Mouse (Mus musculus) liver, embryonic 13.5 days (tissue): ENCODE data around the gene Pomt2. TPM values are rescaled to one million over a fixed set of nuclear protein-coding genes. Genes with fewer than 3 reads are reported as not detected.
A peak's percentile ranks its signal among the peaks of the same experiment; 100 is the strongest.

Experiments
- ATAC-seq: fragments of 200-750 bp; cut with Nextera tagmentation; 2 replicates; pipeline ENCODE4 v1.8.0; 2017; ENCODE audit warnings: low read depth, mild to moderate bottlenecking, moderate number of reproducible peaks, moderate library complexity
- DNase-seq: peaks from one replicate; pipeline ENCODE4 v3.0.0; 2022
- H3K27ac ChIP-seq: fragments of 300-500 bp; sonication (generic); 2 replicates; pipeline ENCODE4 v1.5.1; 2015; ENCODE audit warnings: moderate library complexity, mild to moderate bottlenecking, inconsistent platforms
- H3K27me3 ChIP-seq: fragments of 300-500 bp; sonication (generic); 2 replicates; pipeline ENCODE4 v1.6.1; 2015; ENCODE audit warnings: mild to moderate bottlenecking, inconsistent platforms
- H3K36me3 ChIP-seq: fragments of 300-500 bp; sonication (generic); 2 replicates; pipeline ENCODE4 v1.6.1; 2015; ENCODE audit warnings: mild to moderate bottlenecking, inconsistent platforms
- H3K4me1 ChIP-seq: fragments of 300-500 bp; sonication (generic); replicated peaks from 2 replicates; pipeline ENCODE4 v1.6.1; 2015; ENCODE audit warnings: inconsistent platforms
- H3K4me2 ChIP-seq: fragments of 300-500 bp; sonication (generic); 2 replicates; pipeline ENCODE4 v1.6.1; 2015; ENCODE audit warnings: inconsistent platforms, mild to moderate bottlenecking, moderate library complexity
- H3K4me3 ChIP-seq: fragments of 300-500 bp; sonication (generic); replicated peaks from 2 replicates; pipeline ENCODE4 v1.5.1; 2015; ENCODE audit warnings: mild to moderate bottlenecking, inconsistent platforms
- H3K9ac ChIP-seq: fragments of 300-500 bp; sonication (generic); 2 replicates; pipeline ENCODE4 v1.6.1; 2015; ENCODE audit warnings: mild to moderate bottlenecking, inconsistent platforms
- H3K9me3 ChIP-seq: fragments of 300-500 bp; sonication (generic); replicated peaks from 2 replicates; pipeline ENCODE4 v1.6.1; 2016; ENCODE audit warnings: inconsistent platforms
- WGBS: fragments of 180-500 bp; shearing (Covaris S2); methylation state at CpG from one replicate; pipeline ENCODE4 v1.1.7; 2015; ENCODE audit not compliant: insufficient replicate concordance; 5-methylcytosine and 5-hydroxymethylcytosine counted together
- polyA plus RNA-seq: library from polyadenylated mRNA; unstranded; fragments of >200 nt; fragmentation: Nextera tagmentation; extraction: Ambion mirVana; gene quantifications from 2 replicates; pipeline ENCODE4 v1.2.1, GENCODE M21; 2015

The Pomt2 gene
- polyA plus RNA-seq, 1 experiment from 2014 or later, result 3.8 TPM

DNA sequence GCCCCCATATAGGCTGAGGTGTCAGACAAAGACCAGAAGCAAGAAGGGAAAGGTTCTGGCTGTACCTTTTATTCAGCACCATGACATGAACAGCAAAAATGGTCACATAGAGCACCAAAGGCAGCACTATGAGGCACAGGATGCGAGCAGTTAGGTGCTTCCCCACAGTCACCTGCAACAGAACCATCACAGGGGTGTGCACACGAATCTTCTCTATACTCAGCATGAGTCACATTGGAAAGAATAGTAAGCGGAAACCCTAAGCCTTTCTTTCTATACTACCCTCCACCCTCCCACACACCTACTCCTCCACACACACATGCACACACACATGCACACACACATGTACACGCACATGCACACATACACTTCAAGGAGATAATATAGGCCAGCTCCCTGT, 17.5 kb downstream of the Pomt2 start:
- Histone ChIP-seq H3K4me2 (no peak overlapping the region), H3K9ac (no peak overlapping the region), H3K4me1 (peaks cover 12% of the 10 kb centered on the region), H3K36me3 (0 out of 2 replicates have a peak, but pooled peaks cover 6% of the 10 kb centered on the region), H3K4me3 (no peak overlapping the region), H3K27ac (no peak overlapping the region), H3K27me3 (no peaks in the 10 kb centered on the region), H3K9me3 (no peaks in the 10 kb centered on the region)
- no peak for ATAC-seq
- 75% methylated on average over 4 of the region's 4 CpGs for WGBS
- DNase-seq, result no peak

DNA sequence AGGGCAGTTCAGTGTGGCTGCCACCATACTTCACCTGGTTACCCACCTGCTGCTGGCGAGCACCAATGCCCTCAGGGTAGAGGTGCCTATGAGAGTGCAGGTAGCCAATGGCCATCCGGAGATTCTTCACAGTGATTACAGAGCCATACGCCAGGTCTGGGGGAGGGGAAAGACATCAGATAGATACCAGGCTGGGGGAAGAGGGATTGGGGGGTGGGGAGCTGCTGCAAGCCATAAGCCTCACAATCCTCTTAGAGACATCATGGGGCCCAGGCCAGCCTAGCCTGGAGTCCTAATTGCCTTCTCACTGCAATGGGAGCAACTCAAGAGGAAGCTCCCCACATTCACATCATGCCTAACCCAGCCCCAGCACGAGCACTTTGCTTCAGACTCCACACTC, 20.5 kb downstream of the Pomt2 start:
- no peak for ATAC-seq
- H3K4me2 ChIP-seq, result no peak overlapping the region
- no peak for DNase-seq
- no peak overlapping the region for H3K27ac ChIP-seq
- no peak overlapping the region for H3K4me3 ChIP-seq
- H3K36me3 ChIP-seq, result peaks cover 23% of the 10 kb centered on the region
- H3K27me3 ChIP-seq, result no peaks in the 10 kb centered on the region
- no peak overlapping the region for H3K9ac ChIP-seq
- WGBS, result 70% methylated on average over 4 of the region's 4 CpGs
- peaks cover 8% of the 10 kb centered on the region for H3K4me1 ChIP-seq
- H3K9me3 ChIP-seq, result no peaks in the 10 kb centered on the region

DNA sequence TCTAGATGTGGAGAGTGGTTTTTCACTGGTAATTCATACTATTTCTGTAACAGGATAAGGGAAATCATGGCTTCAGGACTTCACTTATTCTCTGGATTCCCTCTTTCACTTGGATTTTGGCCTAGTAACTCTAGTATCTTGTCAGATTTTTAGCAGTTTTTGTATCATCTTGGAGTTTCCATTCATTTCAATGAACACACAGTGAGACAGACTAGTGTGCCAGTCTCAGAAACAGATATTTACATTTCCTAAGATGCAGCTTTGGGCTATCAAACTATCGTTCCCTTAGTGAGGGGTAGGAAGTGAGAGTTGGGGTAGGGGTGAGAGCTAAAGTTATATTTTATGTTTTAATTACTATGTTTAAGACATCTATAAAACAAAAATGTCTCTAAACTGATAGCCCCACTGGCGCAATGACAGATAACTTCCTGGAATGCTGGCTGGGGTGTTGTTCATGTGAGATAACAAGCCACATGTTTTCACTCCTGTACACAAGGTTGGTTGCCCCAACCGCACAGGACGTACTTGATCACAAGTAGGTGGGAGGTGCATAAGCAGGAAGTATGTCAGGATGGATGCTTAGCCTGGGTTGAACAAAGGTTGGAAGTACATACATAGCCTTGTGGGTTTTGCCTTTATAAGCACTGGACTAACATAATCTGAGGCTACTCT, 25.7 kb downstream of the Pomt2 start:
- 35% methylated on average over 4 of the region's 4 CpGs for WGBS
- peaks cover 18% of the 10 kb centered on the region for H3K36me3 ChIP-seq
- peak; percentile 95 for ATAC-seq

DNA sequence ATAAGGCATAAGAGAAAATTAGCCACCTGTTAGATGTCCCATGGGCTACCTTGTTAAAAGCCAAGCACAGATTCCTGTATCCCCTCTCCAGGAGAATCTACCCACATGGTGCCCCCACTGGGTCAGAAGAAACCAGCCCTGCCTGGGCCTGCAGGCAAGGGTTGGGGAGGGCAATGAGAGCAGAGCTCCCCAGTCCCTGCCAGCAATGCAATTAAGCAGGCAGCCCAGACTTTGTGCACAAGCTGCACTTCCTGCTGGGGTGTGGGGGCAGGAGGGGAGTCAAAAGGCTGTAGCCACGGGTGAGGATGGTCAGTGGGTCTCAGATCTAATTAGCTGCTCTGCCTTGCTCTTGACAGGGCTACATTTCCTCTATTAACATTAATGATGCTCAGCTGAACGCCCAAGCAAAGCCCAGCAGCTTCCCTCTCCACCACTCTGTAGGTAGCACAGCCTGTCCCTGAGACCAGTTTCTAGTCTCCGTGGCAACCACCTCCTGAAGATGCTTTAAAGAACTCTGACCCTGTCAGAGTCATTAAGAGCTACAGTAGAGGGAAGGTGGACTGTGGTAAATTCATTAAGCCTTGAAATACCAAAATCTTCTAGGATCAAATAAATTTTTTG, 40.3 kb downstream of the Pomt2 start:
- DNase-seq (no peak), ATAC-seq (no peak)
- Histone ChIP-seq H3K9ac (no peak overlapping the region), H3K27ac (no peak overlapping the region), H3K9me3 (no peaks in the 10 kb centered on the region), H3K4me2 (no peak overlapping the region), H3K4me1 (no peaks in the 10 kb centered on the region), H3K36me3 (0 out of 2 replicates have a peak, but pooled peaks cover 3% of the 10 kb centered on the region), H3K4me3 (no peak overlapping the region), H3K27me3 (peaks cover 14% of the 10 kb centered on the region)
- 43% methylated on average over 3 of the region's 3 CpGs for WGBS

More for the DNA sequence above, 25.7 kb downstream of the Pomt2 start:
- Histone ChIP-seq H3K9me3 (no peaks in the 10 kb centered on the region), H3K4me3 (no peak overlapping the region), H3K4me1 (peaks cover 9% of the 10 kb centered on the region), H3K27ac (peak overlapping the region; percentile 30; the same call in 1 of the 2 replicates), H3K9ac (no peak overlapping the region), H3K4me2 (no peak overlapping the region), H3K27me3 (no peaks in the 10 kb centered on the region)
- DNase-seq, result peak; percentile 34

DNA sequence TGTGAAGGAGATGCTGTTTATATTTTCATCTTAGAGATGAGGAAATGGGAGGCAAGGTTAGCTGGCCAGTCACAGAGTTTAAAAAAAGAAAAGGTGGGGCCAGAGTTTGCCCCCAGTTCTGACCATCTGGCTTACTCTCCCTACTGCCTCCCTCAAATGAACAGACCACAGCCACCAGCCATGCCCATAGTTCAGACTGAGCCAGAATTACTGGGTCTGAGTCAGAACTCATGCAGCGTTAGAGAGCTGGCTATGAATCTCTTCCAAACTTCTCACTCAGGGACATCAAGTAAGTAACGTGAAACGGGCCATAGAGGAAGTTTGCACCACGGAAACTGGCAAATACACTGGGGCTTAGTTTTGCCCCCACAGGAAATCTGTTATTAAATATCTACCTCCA, 43.0 kb downstream of the Pomt2 start:
- H3K27me3 ChIP-seq, result peaks cover 40% of the 10 kb centered on the region
- WGBS, result 54% methylated on average over 4 of the region's 4 CpGs
- H3K36me3 ChIP-seq, result 0 out of 2 replicates have a peak, but pooled peaks cover 3% of the 10 kb centered on the region
- H3K9ac ChIP-seq, result no peak overlapping the region
- DNase-seq, result no peak
- ATAC-seq, result no peak
- no peak overlapping the region for H3K4me3 ChIP-seq
- no peak overlapping the region for H3K27ac ChIP-seq
- no peaks in the 10 kb centered on the region for H3K9me3 ChIP-seq
- no peaks in the 10 kb centered on the region for H3K4me1 ChIP-seq
- no peak overlapping the region for H3K4me2 ChIP-seq

DNA sequence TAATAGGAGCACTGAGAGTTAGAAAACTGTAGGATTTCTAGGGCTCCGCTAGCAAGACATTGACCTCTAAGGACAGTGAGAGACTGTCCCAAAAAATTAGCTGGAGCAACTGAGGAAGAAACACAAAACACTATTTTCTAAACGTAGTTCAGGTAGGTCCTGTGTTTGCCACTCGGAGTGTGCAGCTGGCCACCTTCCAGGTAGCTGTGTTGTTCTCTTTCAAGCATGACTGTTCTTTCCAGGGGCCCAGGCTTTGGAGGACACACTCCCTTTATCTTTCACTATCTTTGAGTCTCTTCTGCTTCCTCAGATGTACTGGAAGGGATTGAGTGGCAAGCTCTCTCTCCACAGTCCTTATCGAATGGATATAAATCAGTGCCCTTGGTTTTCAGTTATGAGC, 44.3 kb downstream of the Pomt2 start:
- no peaks in the 10 kb centered on the region for H3K36me3 ChIP-seq
- H3K4me1 ChIP-seq, result no peaks in the 10 kb centered on the region
- WGBS, result 75% methylated on average over 4 of the region's 4 CpGs
- H3K9me3 ChIP-seq, result no peaks in the 10 kb centered on the region
- DNase-seq (no peak), ATAC-seq (no peak)
- no peak overlapping the region for H3K4me2 ChIP-seq
- no peak overlapping the region for H3K9ac ChIP-seq
- no peak overlapping the region for H3K27ac ChIP-seq
- no peak overlapping the region for H3K4me3 ChIP-seq
- H3K27me3 ChIP-seq, result peaks cover 48% of the 10 kb centered on the region

DNA sequence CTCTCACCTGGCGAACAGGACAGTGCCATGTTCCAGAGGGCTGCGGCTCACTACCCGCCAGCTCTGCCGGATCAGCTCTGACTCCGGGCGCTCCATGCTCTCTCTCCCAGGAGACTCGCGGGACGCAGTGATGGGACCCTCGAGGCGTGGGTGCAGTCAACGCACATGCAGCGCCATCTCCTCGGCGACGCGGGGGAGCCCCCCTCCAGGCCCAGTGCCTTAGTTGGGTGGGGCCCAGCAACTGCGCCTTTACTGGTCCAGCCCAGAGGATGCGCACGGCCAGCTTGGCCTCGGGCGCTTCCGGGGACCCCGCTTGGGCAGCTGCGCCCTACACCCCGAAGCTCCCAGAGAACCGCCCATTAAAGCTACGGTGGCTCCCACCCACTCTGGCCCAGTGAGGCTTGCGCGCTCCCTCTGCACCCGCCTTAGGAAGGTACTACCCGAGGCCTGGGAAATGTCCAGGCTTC, 45.6 kb downstream of the Pomt2 start, which contains the start of gene Ngb:
TSS of gene Ngb (minus strand) at position 375 of the 467 bp plus-strand sequence.
- Histone ChIP-seq H3K27ac (no peak within 1 kb of the TSS), H3K27me3 (peaks cover 55% of the 10 kb centered on the region), H3K4me1 (no peaks in the 10 kb centered on the region), H3K4me2 (peak within 1 kb of the TSS; percentile 28), H3K9me3 (no peaks in the 10 kb centered on the region), H3K9ac (no peak within 1 kb of the TSS), H3K36me3 (no peaks in the 10 kb centered on the region), H3K4me3 (no peak within 1 kb of the TSS)
- WGBS, result 10% methylated on average over 32 of the region's 32 CpGs
- ATAC-seq (no peak), DNase-seq (no peak)

DNA sequence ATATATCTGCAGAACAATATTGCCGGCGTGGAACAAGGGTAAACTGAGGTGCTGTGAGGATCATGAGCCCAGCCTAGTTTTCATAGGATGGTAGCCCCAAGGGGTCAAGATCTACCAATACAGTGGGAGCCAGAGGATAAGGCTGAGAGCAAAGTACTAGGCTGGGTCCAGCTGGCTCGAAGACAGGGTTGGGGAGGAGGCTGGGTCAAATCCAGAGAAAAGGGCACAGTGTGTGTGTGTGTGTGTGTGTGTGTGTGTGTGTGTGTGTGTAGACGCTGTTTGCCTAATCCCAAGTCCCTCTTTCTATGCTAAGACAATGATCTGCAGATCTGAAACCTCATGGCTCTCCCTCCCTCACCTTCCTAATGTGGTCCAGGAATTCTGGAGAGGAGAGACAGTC, 47.4 kb downstream of the Pomt2 start:
- ATAC-seq (no peak), DNase-seq (no peak)
- Histone ChIP-seq H3K27me3 (peaks cover 55% of the 10 kb centered on the region), H3K9ac (no peak overlapping the region), H3K27ac (no peak overlapping the region), H3K4me1 (no peaks in the 10 kb centered on the region), H3K36me3 (no peaks in the 10 kb centered on the region), H3K9me3 (no peaks in the 10 kb centered on the region), H3K4me2 (no peak overlapping the region), H3K4me3 (no peak overlapping the region)
- 69% methylated on average over 4 of the region's 4 CpGs for WGBS

DNA sequence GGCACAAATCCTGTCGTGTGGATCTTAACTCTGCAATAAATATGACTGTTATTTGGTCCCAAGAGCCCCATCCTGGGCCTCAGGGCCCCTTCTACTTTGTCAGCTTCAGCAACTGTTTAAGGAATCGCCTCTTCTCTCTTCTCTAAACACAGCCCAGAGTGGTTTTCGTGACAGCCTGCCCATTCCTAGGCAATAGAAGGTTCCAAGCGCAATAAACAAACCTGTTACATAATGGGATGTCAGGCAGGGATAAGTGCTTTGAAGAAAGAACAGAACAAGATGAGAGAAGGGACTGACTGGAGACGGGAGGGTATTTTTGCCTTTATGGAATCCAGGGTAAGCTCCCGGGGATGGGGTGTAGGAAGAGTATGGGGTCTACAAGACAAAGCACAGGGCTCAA, 54.1 kb downstream of the Pomt2 start:
- Histone ChIP-seq H3K27ac (no peak overlapping the region), H3K9me3 (no peaks in the 10 kb centered on the region), H3K4me3 (no peak overlapping the region), H3K27me3 (0 out of 2 replicates have a peak, but pooled peaks cover 9% of the 10 kb centered on the region), H3K4me1 (peaks cover 4% of the 10 kb centered on the region; the same call in 1 of the 2 replicates), H3K36me3 (no peaks in the 10 kb centered on the region), H3K9ac (no peak overlapping the region), H3K4me2 (no peak overlapping the region)
- ATAC-seq (no peak), DNase-seq (no peak)
- 52% methylated on average over 6 of the region's 6 CpGs for WGBS

DNA sequence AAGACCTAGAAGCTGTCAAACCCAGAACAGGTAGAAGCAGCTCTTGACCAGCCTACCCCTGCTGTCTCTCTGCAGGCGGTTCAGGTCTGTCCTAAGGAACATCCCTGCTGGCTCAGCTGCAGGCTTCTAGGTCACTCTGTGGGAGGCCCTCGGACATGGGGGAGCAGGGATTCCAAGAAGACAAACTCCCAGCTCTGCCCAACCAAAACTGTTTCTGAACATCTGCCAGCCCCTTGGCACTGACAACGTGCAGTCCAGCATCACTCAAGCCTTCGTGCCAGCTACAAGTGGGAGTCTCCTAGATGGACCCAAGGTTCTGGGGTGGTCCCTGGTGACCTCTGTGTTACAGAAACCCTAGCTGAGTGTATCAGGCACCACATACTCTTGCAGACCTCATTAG, 54.5 kb downstream of the Pomt2 start:
- ATAC-seq, result no peak
- DNase-seq, result no peak
- no peak overlapping the region for H3K27ac ChIP-seq
- H3K4me3 ChIP-seq, result no peak overlapping the region
- no peaks in the 10 kb centered on the region for H3K36me3 ChIP-seq
- H3K27me3 ChIP-seq, result 0 out of 2 replicates have a peak, but pooled peaks cover 5% of the 10 kb centered on the region
- H3K4me1 ChIP-seq, result peaks cover 4% of the 10 kb centered on the region; the same call in 1 of the 2 replicates
- no peak overlapping the region for H3K9ac ChIP-seq
- no peaks in the 10 kb centered on the region for H3K9me3 ChIP-seq
- H3K4me2 ChIP-seq, result no peak overlapping the region
- 59% methylated on average over 4 of the region's 4 CpGs for WGBS

DNA sequence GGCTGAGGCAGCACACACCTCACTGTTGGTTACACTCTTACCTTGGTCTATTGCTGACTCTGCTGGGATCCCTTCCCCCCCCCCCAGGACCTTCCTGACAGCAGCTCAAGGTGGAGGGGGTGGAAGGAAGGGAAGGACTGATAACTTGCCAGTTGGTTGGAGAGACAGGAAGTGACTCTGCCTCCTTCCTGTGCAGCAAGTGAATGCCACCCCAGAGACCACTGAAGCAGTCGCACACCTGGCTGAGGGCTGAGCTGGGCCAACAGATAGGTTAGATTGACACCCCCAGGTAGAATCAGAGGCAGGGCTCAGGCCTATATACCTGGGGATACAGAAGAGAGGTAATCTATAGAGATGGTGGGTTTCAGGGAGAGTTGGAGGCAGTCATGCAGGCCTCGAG, 55.9 kb downstream of the Pomt2 start:
- Histone ChIP-seq H3K27me3 (no peaks in the 10 kb centered on the region), H3K9ac (no peak overlapping the region), H3K4me3 (no peak overlapping the region), H3K36me3 (no peaks in the 10 kb centered on the region), H3K4me1 (peaks cover 4% of the 10 kb centered on the region; the same call in 1 of the 2 replicates), H3K27ac (no peak overlapping the region), H3K9me3 (no peaks in the 10 kb centered on the region), H3K4me2 (no peak overlapping the region)
- ATAC-seq (no peak), DNase-seq (no peak)
- 53% methylated on average over 2 of the region's 2 CpGs for WGBS
